Mouse (Mus musculus) gastrocnemius, postnatal 4 days (tissue): ENCODE measurements at regions not wholly inside any gene's neighbourhood (a gene's known extent, or its start where the extent isn't known, plus 50 kb on each side); places are given as distances from the start of the nearest gene placed in this dataset.

Experiments used
- DNase-seq, 2 experiments: peaks; one replicate each; pipeline ENCODE4 v3.0.0; 2021 to 2022; ENCODE audit warnings: low spot score in 2 of 2, mixed read lengths in 2 of 2

- DNase-seq, result no peak
Observed at GRCm38 (mm10) chr13:90497573-90497972, 407.6 kb downstream of the Atp6ap1l start.

- DNase-seq, result no peak
Observed at GRCm38 (mm10) chr13:90493696-90494095, 404.3 kb upstream of the Xrcc4 start.

- DNase-seq, result no peak
Observed at GRCm38 (mm10) chr13:90490991-90491951, 401.9 kb upstream of the Xrcc4 start.

GRCm38 (mm10) chr13:90480484-90480883, 391.1 kb upstream of the Xrcc4 start:
- no peak for DNase-seq

- DNase-seq, result no peak
Observed at GRCm38 (mm10) chr13:90476880-90477279, 387.5 kb upstream of the Xrcc4 start.

GRCm38 (mm10) chr13:90474507-90474906, 385.1 kb upstream of the Xrcc4 start:
- DNase-seq, result no peak

GRCm38 (mm10) chr13:90474053-90474452, 384.6 kb upstream of the Xrcc4 start:
- no peak for DNase-seq

GRCm38 (mm10) chr13:90473041-90473825, 383.8 kb upstream of the Xrcc4 start:
- DNase-seq, result no peak

- no peak for DNase-seq
Observed at GRCm38 (mm10) chr13:90466096-90466495, 376.7 kb upstream of the Xrcc4 start.

- peak in 1 of 2 experiments; percentile 17 for DNase-seq
Observed at GRCm38 (mm10) chr13:90464051-90464450, 374.6 kb upstream of the Xrcc4 start.

GRCm38 (mm10) chr13:90463381-90463780, 374.0 kb upstream of the Xrcc4 start:
- no peak for DNase-seq

GRCm38 (mm10) chr13:90454631-90455030, 365.2 kb upstream of the Xrcc4 start:
- no peak for DNase-seq

GRCm38 (mm10) chr13:90426901-90427300, 337.5 kb upstream of the Xrcc4 start:
- no peak for DNase-seq

GRCm38 (mm10) chr13:90425379-90425778, 336.0 kb upstream of the Xrcc4 start:
- no peak for DNase-seq

GRCm38 (mm10) chr13:90424541-90424940, 335.1 kb upstream of the Xrcc4 start:
- no peak for DNase-seq

- no peak for DNase-seq
Observed at GRCm38 (mm10) chr13:90420966-90421365, 331.6 kb upstream of the Xrcc4 start.

- DNase-seq, result no peak
Observed at GRCm38 (mm10) chr13:90404392-90404791, 315.0 kb upstream of the Xrcc4 start.

- no peak for DNase-seq
Observed at GRCm38 (mm10) chr13:90402061-90402460, 312.7 kb upstream of the Xrcc4 start.

GRCm38 (mm10) chr13:90401496-90401895, 312.1 kb upstream of the Xrcc4 start:
- DNase-seq, result no peak

GRCm38 (mm10) chr13:90395274-90396023, 306.0 kb upstream of the Xrcc4 start:
- DNase-seq, result no peak

- DNase-seq, result peak in 1 of 2 experiments; percentile 25
Observed at GRCm38 (mm10) chr13:90394815-90395241, 305.4 kb upstream of the Xrcc4 start.
